Mouse (Mus musculus): ENCODE data around the gene Tulp4. TPM values are rescaled to one million over a fixed set of nuclear protein-coding genes. Genes with fewer than 3 reads are reported as not detected.

Gene Tulp4
- polyA plus RNA-seq, 1 experiment from 2014 or later = 33.6 TPM

GRCm38 (mm10) chr17:6195390-6195789, 89.2 kb downstream of the Tulp4 start:
- H3K27ac ChIP-seq (replicated peaks) = no peak overlapping the region
- H3K27me3 ChIP-seq (ENCODE audit: control insufficient read depth, insufficient read depth, low read length) = no peaks in the 10 kb centered on the region
- no peaks in the 10 kb centered on the region for H3K4me1 ChIP-seq (replicated peaks; ENCODE audit: control insufficient read depth, insufficient read depth)
- no peak overlapping the region for H3K4me3 ChIP-seq (ENCODE audit: low read depth, low read length)
- TF ChIP-seq CTCF (IDR thresholded peaks at IDR 0.05; ENCODE audit: low read depth) (no peak), EP300 (optimal IDR thresholded peaks at IDR 0.05) (no peak)
- H3K36me3 ChIP-seq (ENCODE audit: control insufficient read depth, insufficient read depth, low read length) = peaks cover 3% of the 10 kb centered on the region; the same call in 1 of the 2 replicates
- WGBS = 75% methylated on average over 1 of the region's 1 CpGs
- ATAC-seq (ENCODE audit: low FRiP score, low TSS enrichment) (no peak), DNase-seq (ENCODE audit: low spot score) (no peak)
- no peak overlapping the region for H3K4me2 ChIP-seq (replicated peaks; ENCODE audit: low read depth)
- H3K9ac ChIP-seq (ENCODE audit: low read length) = no peak overlapping the region
- H3K9me3 ChIP-seq (ENCODE audit: control insufficient read depth, low read length) = no peaks in the 10 kb centered on the region

GRCm38 (mm10) chr17:6197491-6197890, 91.3 kb downstream of the Tulp4 start:
- Histone ChIP-seq H3K27me3 (ENCODE audit: control insufficient read depth, insufficient read depth, low read length) (no peaks in the 10 kb centered on the region), H3K36me3 (ENCODE audit: control insufficient read depth, insufficient read depth, low read length) (peaks cover 8% of the 10 kb centered on the region; the same call in 1 of the 2 replicates), H3K9me3 (ENCODE audit: control insufficient read depth, low read length) (no peaks in the 10 kb centered on the region), H3K4me2 (replicated peaks; ENCODE audit: low read depth) (no peak overlapping the region), H3K27ac (replicated peaks) (no peak overlapping the region), H3K4me3 (ENCODE audit: low read depth, low read length) (no peak overlapping the region), H3K4me1 (replicated peaks; ENCODE audit: control insufficient read depth, insufficient read depth) (no peaks in the 10 kb centered on the region), H3K9ac (ENCODE audit: low read length) (no peak overlapping the region)
- TF ChIP-seq CTCF (IDR thresholded peaks at IDR 0.05; ENCODE audit: low read depth) (no peak), EP300 (optimal IDR thresholded peaks at IDR 0.05) (no peak)
- 72% methylated on average over 7 of the region's 7 CpGs for WGBS
- DNase-seq (ENCODE audit: low spot score) (no peak), ATAC-seq (ENCODE audit: low FRiP score, low TSS enrichment) (no peak)

DNA sequence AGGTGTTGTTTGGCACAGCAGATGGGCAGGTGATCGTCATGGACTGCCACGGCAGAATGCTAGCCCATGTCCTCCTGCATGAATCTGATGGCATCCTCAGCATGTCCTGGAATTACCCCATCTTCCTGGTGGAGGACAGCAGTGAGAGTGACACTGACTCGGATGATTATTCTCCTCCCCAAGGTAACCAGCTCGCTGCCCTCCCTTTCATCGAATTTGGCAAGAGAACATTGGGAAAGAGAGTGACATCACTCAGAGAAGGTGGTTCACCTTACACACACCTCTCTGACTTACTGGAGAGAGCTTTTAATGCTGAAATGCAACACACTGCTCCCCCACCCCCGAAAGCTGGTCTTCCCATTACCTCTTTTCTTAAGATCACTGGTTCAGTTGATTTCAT, 92.4 kb downstream of the Tulp4 start:
- Histone ChIP-seq H3K9ac (ENCODE audit: low read length) (no peak overlapping the region), H3K9me3 (ENCODE audit: control insufficient read depth, low read length) (no peaks in the 10 kb centered on the region), H3K4me1 (replicated peaks; ENCODE audit: control insufficient read depth, insufficient read depth) (no peaks in the 10 kb centered on the region), H3K4me2 (replicated peaks; ENCODE audit: low read depth) (no peak overlapping the region), H3K4me3 (ENCODE audit: low read depth, low read length) (no peak overlapping the region), H3K27me3 (ENCODE audit: control insufficient read depth, insufficient read depth, low read length) (no peaks in the 10 kb centered on the region), H3K36me3 (ENCODE audit: control insufficient read depth, insufficient read depth, low read length) (peaks cover 8% of the 10 kb centered on the region; the same call in 1 of the 2 replicates), H3K27ac (replicated peaks) (no peak overlapping the region)
- DNase-seq (ENCODE audit: low spot score) (no peak), ATAC-seq (ENCODE audit: low FRiP score, low TSS enrichment) (no peak)
- TF ChIP-seq CTCF (IDR thresholded peaks at IDR 0.05; ENCODE audit: low read depth) (no peak), EP300 (optimal IDR thresholded peaks at IDR 0.05) (no peak)
- 83% methylated on average over 6 of the region's 6 CpGs for WGBS

GRCm38 (mm10) chr17:6199166-6199565, 92.9 kb downstream of the Tulp4 start:
- no peak for DNase-seq (ENCODE audit: low spot score)
- TF ChIP-seq CTCF (IDR thresholded peaks at IDR 0.05; ENCODE audit: low read depth) (no peak), EP300 (optimal IDR thresholded peaks at IDR 0.05) (no peak)
- no peaks in the 10 kb centered on the region for H3K9me3 ChIP-seq (ENCODE audit: control insufficient read depth, low read length)
- H3K4me1 ChIP-seq (replicated peaks; ENCODE audit: control insufficient read depth, insufficient read depth) = no peaks in the 10 kb centered on the region
- H3K27me3 ChIP-seq (ENCODE audit: control insufficient read depth, insufficient read depth, low read length) = no peaks in the 10 kb centered on the region
- H3K4me3 ChIP-seq (ENCODE audit: low read depth, low read length) = no peak overlapping the region
- no peak for ATAC-seq (ENCODE audit: low FRiP score, low TSS enrichment)
- H3K27ac ChIP-seq (replicated peaks) = no peak overlapping the region
- WGBS = 63% methylated on average over 4 of the region's 4 CpGs
- peaks cover 6% of the 10 kb centered on the region; the same call in 1 of the 2 replicates for H3K36me3 ChIP-seq (ENCODE audit: control insufficient read depth, insufficient read depth, low read length)
- no peak overlapping the region for H3K4me2 ChIP-seq (replicated peaks; ENCODE audit: low read depth)
- H3K9ac ChIP-seq (ENCODE audit: low read length) = no peak overlapping the region

- whole genome bisulfite sequencing = 95% methylated on average over 14 of the region's 14 CpGs
- ATAC-seq (ENCODE audit: low FRiP score, low TSS enrichment) (no peak), DNase-seq (ENCODE audit: low spot score) (no peak)
- H3K9ac ChIP-seq (ENCODE audit: low read length) = no peak overlapping the region
- TF ChIP-seq CTCF (IDR thresholded peaks at IDR 0.05; ENCODE audit: low read depth) (no peak), EP300 (optimal IDR thresholded peaks at IDR 0.05) (no peak)
- H3K36me3 ChIP-seq (ENCODE audit: control insufficient read depth, insufficient read depth, low read length) = peaks cover 6% of the 10 kb centered on the region; the same call in 1 of the 2 replicates
- no peaks in the 10 kb centered on the region for H3K27me3 ChIP-seq (ENCODE audit: control insufficient read depth, insufficient read depth, low read length)
- H3K9me3 ChIP-seq (ENCODE audit: control insufficient read depth, low read length) = no peaks in the 10 kb centered on the region
- H3K27ac ChIP-seq (replicated peaks) = no peak overlapping the region
- no peak overlapping the region for H3K4me2 ChIP-seq (replicated peaks; ENCODE audit: low read depth)
- H3K4me1 ChIP-seq (replicated peaks; ENCODE audit: control insufficient read depth, insufficient read depth) = no peaks in the 10 kb centered on the region
- no peak overlapping the region for H3K4me3 ChIP-seq (ENCODE audit: low read depth, low read length)
Observed at GRCm38 (mm10) chr17:6201522-6202250, 95.4 kb downstream of the Tulp4 start.

DNA sequence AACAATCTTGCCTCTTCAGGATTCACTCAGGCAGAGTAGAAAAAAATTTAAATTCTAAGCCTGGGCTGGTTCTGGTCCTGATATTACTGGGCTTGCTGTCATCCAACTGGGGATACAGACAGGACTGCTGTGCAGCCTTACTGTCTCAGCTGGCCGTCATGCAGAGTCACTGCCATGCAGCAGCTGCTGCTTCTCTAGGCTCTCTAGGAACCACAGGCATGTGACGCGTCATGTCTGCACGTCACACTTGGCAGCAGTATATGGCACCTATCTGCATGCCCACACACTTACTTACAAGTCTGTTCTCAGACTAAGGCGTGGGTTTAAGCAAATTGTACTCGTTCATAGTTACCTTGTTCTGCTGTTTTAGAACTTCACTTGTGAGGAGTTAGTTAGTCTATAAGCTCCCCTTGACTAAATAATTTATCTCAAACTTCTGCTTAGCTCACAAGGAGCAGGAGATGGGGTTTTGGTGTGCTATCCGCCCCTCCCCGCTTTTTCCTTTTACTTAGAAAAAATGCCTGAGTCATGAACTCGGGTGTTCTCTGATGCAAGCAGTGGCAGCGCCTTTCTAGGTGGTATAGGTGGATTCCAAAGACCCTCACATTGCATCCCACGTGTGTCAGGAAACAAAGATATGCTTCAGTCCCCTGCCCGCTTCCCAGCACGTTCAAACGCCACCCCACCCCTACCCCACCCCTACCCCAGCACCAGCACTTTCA, 96.3 kb downstream of the Tulp4 start:
- Histone ChIP-seq H3K27ac (replicated peaks) (no peak overlapping the region), H3K9ac (ENCODE audit: low read length) (no peak overlapping the region), H3K27me3 (ENCODE audit: control insufficient read depth, insufficient read depth, low read length) (no peaks in the 10 kb centered on the region), H3K4me3 (ENCODE audit: low read depth, low read length) (no peak overlapping the region), H3K36me3 (ENCODE audit: control insufficient read depth, insufficient read depth, low read length) (peaks cover 6% of the 10 kb centered on the region; the same call in 1 of the 2 replicates), H3K4me1 (replicated peaks; ENCODE audit: control insufficient read depth, insufficient read depth) (no peaks in the 10 kb centered on the region), H3K4me2 (replicated peaks; ENCODE audit: low read depth) (no peak overlapping the region), H3K9me3 (ENCODE audit: control insufficient read depth, low read length) (no peaks in the 10 kb centered on the region)
- no peak for ATAC-seq (ENCODE audit: low FRiP score, low TSS enrichment)
- TF ChIP-seq EP300 (optimal IDR thresholded peaks at IDR 0.05) (no peak), CTCF (IDR thresholded peaks at IDR 0.05; ENCODE audit: low read depth) (no peak)
- 77% methylated on average over 14 of the region's 14 CpGs for WGBS
- DNase-seq (ENCODE audit: low spot score) = no peak

Data from stomach, postnatal 0 days (tissue).